Mouse (Mus musculus) A20 (cell line): ENCODE measurements around the gene Alk.

Experiments
- DNase-seq: peaks from one replicate; pipeline ENCODE4 v3.0.0-alpha.2; 2011; ENCODE audit warnings: low read depth, low spot score

The Alk gene

DNA sequence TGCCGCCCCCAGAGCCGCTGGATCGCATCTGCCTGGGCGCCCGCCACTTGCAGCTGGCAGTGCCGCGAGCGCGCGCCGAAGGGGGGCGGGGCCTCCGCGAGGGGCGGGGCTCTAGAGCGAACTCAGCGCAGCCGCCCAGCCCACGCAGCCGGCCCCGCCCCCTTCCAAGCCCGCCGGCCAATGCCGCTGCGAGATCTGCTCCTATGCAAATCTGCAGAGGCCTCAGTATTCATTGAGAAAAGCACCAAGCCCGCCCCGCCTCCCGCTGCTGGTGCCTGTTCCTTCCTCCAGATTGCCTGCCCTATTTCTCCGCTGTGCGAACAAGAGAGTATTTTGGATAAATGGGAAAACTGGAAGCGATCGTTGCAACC, at the start of gene Alk:
Gene Alk (minus strand): TSS at position 18 of the 371 bp plus-strand sequence.
- no peak for DNase-seq

DNA sequence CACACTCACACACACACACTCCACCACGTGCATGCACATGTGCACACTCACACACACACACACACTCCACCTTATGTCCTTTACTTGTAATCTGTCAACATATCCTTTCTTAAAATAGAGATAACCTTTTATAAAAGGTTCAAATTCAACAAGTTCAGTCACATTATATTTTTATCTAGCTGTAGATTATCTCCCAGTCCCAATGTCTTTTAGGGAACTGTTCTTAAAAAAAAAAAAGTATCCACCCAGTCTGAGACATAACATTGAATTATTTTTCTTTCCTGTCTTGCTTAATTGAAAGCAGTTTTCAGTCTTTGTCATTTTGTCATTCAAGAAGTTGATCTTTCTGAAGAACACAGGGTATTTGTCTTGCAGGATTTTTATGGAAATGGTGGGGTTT, 48.4 kb upstream of the Alk start:
- no peak for DNase-seq

DNA sequence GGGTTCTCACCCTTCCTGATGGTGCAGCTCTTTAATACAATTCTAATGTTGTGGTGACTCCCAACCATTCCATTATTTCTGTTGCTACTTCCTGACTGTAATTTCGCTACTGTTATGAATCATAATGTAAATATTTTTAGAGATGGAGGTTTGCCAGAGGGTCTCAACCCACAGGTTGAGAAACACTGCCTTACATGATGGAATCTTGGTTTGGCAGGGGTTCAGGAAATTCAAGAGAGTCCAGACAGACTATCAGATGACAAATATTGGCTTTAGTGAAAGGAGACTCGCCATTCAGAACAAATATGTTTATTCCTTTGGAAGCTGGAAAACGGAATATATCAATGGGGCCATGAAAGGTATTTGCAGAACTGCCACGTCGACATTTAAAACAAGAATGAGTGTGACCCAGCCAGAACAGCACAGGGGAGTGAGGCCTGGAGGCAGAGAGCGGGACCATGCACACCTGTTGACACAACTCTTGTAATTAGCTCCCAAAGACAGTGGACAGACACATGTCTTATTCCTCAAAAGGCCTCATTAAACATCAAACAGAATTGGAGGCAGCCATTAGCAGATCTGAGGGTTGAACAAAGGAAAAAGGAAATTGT, 44.3 kb upstream of the Alk start:
- DNase-seq: no peak

DNA sequence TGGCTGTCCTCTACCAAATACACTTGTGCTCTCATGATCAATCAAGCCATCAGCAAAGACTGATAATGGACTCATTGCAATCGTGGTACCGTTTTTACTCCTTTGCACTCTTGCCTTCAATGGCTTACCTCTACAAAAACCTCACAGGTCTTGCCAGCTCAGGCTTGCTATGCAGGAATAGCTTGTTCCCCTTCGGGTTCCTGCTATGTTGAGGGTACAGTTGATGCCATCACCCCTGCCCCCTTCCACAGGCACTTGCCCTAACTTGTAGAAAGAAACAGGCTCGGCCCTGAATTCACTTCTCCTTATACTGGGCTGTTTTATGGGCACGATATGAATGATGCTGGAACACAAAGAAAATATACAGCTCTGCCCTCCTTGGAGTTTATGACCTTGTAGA, 41.7 kb upstream of the Alk start:
- no peak for DNase-seq

DNA sequence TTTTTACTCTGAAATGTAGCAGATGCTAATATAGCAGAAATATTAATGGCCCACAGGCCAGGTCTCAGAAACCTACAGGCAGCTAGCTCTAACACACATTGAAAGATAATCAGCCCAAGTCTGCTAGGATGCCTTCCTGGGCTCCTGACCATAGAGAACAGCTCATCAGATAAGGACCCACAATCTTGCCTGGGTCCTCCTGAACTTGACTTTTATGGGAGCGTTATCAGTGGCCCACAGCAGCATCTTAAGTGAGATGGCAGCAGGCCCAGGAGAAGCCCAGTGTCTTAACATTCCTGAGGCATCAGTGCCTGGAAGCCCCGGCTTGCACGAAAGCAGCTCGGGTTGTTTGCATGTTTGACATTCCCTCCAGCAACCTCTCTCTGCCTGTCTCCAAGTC, 35.7 kb upstream of the Alk start:
- DNase-seq: no peak

DNA sequence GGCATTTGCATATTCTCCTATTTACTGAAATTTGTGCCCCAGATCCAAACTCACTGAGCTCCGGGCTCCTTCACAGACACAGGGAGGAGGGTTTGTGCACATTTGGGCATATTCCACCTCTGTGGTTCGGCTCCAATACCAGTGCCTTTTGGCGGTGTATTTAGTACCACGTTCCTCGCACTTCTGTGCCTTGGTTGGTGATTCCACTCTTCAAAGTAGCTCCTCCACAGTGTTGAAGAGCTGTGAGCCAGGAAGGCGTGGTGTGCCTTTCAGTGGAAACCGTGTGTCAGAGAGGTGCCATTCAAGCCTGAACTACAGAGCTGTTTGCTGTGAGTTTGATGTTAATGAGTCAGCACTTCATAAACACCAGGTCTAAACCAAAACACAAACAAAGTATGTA, 35.0 kb upstream of the Alk start:
- DNase-seq: no peak

DNA sequence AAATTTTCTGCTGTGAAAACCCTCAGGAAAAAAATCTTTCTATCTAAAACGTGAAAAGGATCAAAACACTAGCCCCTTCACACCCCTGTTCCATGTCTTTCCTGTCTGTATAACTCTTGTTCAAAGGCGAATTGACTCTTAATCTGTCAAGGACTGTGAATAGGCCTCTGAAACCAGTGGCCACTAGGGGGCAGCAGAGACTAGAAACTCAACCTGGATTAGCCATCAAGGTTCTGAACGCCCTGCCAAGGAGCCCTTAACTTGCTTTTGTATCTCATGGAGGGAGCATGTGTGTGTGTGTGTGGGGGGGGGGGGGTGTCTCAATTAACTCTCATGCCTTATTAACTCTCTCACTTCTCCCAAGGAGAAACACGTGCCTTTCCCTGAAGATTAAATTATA, 1.8 kb upstream of the Alk start:
- DNase-seq: peak; percentile 37

DNA sequence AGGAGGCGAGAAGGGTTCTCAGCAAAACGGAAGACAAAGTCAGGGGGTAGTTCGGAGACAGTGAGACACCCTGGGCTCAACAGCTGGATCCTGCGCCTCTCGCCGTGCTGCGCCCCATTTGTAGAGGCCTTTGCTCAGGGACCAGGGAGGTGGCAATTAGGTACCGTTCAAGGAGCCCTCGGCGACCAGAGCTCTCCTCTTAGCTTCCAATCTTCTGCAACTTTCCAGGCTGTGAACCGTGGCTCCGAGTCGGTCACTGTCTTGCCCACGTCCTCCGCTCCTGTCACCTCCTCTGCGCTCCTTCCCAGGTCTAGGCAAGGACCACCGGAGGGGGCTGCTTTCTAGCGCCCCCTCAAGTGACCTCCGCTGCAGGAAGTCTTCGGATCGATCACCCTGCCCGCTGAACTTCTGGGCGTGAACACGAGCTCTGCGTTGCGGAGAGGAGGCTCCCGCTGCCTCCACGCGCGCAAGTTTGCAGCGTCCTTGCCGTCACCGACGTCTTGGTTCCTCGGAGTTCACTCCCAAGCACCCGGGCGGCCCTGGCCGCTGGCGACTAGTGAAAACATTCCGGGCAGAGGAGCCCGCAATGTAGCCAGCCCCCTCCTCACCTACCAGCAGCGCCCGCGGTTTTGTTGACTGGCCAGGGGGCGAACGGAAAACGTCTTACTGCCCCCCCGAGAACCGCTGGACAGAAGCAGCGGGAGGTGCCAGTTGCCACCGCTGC, 379 bp downstream of the Alk start:
- no peak for DNase-seq

DNA sequence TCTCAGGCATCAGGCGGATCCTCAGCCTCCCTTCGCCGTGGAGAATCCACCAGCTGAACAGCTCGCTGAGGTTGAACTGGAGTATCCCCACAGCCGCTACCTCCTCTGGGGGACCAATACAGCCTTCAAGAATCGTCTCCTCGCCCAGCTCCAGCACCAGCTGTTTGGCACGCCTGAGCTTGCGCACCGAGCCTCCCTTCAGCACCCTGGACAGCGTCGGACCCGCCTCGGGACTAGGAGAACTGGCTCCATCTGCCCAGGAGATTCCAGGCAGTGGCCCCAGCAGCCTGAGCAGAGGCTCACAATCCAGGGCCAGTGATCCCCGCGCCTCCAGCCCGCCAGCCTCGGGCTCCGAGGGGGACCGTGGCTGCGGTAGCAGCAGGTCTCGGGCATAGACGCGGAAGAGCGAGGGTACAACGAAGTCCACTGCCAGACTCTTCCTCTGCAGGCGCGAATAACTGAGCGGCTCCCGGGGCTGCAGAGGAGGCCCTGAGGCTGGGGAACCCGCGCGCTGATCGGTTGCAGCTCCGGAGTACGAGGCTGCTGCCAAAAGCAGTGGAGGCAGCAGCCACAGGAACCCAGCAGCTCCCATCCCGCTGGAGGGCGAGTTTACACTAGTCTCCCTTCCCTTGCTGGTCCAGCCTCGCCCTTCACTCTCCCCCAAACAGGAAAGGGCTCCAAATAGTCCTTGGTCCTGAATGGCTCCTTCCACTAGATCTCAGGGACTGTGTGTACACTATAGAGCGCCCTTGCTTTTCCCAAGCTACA, 1.1 kb downstream of the Alk start:
- no peak for DNase-seq

DNA sequence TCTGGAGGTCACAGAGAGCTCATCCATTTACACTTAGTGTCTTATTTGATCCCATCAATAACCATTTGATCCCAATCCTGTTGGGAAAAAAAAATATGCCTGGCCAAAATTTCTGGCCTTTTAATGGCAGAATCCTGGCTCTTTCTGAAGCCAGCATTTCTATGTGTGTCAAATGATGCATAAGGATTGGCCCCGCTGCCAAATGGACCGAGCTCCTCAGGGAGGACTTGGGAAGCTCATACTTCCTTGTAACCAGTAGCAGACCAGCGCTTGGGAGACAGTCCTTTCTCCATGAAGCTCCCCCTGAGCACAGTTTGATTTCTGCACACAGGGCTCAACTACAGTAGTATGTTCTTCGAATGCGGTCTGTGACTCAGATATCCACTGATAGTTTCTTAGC, 3.6 kb downstream of the Alk start:
- no peak for DNase-seq

DNA sequence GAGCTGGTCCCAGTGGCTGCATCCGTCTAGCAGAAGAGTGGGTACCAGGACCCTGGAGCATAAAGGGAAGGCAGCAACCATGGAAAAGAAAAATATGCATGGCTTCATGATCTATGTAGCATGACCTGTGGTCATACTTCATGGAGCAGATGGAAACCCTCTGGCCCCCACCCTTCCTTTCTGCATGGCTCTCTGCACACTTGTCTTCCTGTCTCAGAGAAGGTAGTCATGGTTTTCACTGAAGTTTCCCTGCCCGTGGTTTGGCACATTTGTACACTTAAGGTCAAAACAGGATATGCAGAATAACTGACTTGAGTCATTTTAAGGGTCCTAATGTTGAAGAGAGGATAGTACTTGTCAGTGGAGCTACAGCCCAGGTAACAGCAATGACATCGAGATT, 16.8 kb downstream of the Alk start:
- no peak for DNase-seq

DNA sequence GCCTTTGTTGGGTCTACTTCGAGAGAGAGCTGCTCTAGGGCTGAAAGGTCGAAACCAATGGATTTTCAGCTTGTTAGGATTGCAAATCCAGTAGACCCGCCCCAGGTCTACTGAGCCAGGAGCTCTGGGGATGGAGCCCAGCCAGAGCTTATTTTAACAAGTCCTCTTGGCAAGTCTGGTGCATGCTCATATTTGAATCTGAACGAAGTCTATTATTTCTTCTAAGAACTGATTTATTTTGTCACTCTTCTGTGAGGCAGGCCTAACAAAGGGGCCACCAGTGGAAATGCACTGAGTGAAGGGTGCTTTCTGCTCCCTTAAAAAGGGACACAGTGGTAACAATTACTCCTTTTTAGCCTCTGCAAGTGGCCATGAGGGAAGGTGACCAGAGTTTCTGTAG, 24.3 kb downstream of the Alk start:
- no peak for DNase-seq

DNA sequence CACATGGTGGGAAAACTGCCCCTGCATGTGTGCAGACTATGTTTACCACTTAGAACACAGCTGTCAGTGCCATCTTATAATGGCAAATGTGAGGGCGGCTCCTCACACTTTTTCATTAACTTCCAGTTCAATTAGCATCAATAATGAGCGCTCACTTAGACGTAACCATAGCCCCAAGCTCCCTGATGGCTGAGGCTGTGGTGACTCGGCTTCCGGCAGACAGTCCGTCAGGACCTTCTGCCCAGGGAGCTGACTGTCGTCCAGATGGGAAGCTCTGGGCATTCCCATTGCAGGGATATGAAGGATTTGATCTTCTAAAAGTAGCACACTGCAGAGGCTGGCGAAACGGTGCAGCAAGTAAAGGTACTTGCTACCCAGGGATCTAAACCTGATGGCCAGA, 25.1 kb downstream of the Alk start:
- DNase-seq: no peak

DNA sequence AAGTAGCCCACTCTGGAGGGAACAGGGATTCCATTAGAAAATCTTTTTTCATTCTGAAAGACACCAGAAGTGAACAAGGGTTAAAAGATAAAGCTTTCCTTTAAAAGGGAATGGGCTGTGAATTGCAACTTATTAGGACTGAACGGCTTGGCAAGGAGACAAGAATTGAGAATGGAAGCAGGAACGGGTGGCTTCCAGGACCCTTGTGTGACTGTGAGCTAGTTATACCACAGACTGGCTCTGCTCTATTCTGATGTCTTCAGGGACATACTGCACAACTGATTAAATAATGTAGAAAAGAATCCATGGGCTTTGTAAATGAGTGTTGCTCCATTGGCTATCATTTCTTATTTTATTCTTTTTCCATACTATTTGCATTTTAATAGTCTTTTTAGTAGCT, 33.0 kb downstream of the Alk start:
- DNase-seq: no peak

DNA sequence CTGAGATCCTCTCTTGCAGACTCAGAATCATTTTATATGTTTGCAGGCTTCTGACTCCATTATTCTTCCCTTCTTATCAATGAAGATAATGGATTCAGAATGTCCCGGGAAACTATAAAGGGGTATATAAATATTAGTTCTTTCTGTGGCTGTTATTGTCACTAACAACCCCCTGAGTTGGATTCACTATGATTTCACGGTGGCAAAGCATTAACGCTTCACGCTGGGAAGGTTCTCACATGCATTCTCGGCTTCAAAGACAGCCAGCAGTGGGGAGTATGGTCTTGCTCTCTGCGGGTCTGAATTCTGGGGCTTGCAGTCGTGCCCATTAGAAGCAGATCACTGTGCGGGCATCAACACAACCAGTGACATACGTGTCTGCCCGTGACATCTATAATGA, 34.9 kb downstream of the Alk start:
- no peak for DNase-seq

DNA sequence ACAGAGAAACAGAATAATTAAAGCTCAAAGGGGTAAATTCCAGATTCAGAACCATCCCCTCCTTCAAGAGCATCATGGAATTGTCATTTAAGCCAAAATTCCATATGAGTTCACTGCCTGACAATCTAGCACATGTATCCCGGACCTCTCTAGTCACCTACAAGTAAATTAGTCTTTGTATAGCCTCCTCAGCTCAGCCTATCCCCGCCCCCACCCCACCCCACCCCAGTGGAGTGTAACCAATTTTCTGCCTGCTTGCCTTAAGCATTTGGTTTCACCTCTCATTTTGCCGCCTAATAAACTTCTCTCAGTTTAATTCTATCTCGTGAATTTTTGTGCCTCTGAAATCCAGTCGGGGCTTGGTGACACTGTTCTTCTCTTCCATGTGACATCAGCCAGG, 41.0 kb downstream of the Alk start:
- no peak for DNase-seq

DNA sequence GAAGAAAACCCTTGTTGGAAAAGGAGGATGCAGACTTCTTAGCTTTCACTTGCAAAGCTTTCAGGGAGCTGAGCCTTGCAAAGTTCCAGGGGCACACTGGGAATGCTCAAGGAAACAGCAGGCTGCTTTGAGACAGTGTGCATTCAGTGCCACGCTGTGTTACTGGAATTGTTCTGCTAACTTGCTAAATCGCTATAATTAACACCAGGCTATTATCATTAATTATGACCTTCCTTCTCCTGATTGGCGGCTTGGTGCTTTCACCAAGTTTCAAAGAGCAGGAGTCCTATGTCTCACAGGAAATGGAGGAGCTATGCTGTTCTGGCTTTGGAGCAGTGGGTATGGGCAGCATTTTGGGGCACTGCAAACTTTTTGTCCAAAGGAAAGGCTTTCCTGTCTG, 43.0 kb downstream of the Alk start:
- no peak for DNase-seq

DNA sequence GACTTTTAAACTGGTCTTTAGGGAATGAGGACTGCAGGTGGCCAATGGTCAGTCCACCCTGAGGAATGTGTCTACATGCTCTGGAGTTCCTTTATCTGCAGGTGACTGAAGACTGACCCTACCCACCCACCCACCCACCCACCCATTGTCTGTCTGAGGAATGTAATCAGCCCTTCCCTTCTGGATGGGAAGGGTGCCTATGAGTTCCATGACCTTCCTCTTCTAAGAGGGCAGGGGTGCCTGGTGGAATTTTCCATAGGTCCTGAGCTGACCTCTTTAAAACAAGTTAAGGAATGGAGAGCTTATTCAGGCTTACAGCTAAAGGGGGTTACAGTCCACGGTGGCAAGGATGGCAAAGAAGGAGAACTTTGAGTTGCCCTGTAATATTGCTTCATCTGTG, 43.7 kb downstream of the Alk start:
- no peak for DNase-seq

DNA sequence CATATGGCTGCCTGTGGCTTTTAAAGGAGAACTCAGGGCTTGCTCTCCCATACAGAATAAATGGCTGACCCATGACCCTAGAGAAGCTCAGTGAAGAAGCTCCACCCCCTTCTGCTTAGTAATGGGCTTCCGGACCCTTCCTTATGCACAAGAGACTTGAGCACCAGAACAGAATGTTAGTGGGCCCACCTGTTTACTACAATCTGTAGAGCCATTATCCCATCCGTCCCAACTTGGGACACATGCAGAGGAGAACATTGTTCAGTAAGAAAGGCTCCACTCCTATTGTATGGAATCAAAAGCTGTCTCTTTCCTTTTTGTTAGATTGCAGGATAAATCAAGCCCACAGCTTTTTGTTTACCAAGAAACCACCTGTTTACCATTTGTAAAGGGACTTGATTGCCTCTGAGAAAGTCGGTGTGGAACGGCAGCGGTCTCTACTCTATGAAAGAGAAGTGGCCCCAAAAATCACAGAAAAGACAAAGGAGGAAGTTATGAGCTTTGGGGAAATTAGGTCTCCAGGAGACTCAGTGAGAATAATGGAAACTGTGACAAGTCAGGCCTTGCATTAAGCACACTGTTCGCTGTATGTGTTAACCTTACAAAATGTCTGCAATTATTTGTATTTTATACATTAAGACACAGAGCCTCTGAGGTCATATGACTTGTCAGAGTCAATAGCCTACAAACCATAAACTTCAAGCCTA, 47.2 kb downstream of the Alk start:
- DNase-seq: no peak

DNA sequence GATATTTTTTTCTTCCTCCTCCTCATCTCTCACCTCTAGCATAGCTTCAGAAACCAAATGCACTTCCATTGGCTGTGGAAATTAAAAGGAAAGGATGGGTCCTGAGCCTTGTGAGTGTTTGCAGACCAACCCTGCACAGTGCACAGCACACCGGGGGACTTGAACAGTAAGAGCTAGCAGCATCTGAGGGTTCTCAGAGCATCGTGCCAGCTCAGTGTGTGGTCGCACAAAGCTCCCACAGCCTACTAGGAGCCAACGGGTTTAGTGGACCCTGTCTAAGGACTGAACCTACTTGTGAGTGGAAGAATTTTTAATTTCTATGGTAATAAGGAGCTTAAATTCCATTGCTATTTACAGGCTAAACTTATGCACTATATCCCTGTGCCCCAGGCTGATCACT, 58.2 kb downstream of the Alk start:
- no peak for DNase-seq

DNA sequence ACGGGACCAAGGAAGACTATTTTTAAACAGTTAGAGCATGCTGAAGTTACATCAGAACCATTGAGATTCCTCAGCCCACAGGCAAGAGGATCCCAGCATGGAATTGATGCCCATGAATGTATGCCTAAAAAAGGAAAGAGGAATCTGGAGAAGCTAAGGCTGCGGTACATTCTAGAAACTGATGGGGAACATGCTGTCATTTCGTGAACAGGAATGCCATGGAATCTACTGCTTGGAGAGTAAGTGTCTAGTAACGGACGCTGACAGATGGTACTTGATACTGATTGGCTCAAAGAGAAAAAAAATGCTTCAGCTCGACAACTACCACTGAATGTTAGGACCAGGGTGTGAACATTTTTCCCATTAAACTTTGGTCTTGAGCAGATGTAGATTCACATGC, 69.1 kb downstream of the Alk start:
- DNase-seq: no peak

DNA sequence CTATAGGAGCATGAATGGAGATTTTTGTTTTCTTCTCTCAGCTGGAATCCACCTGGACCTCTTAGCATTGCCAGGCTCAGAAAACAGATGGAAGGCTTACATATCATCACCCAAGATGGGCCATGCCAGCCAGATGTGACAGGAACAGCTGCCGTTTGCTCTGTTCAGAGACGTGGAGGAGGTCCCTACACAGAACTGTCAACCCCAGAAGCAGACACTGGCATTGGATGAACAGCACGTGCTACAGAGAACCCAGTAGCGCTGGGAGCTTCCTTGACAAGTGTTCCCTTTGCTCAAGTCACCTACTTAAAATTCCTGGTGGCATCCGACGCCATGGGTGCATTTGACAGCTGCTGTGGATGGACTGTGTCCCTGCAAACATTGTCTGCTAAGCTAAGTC, 72.2 kb downstream of the Alk start:
- no peak for DNase-seq

DNA sequence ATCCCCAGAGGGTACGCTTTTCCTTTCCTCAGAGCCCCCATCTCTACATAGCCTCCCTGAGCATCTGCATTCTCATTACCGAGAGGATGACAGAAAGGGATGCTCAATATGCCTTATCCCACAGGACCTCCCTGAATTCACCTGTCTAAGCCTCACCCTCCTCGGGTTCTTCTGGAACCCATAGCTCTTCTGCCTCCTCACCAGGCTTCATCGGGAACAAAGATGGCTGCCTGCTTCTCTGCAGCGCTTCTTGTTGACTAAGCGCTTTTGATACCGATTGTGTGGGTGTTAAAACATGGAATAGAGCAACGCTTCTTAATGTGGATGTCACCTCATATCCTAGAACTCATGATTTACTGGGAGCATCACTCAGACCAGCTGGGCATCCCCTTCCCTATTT, 75.9 kb downstream of the Alk start:
- DNase-seq: no peak
